Mouse (Mus musculus) liver, adult (tissue): ENCODE data around the gene Gm20532.

Experiments used
- GATA4 ChIP-seq: IDR thresholded peaks from 2 replicates; pipeline ENCODE4 v1.6.1; 2014; ENCODE audit warnings: mild to moderate bottlenecking, low read length; ENCODE audit not compliant: insufficient replicate concordance

Gm20532 gene

GRCm38 (mm10) chr2:26637316-26637932 lies 51.0 kb downstream of the Gm20532 start:
- no peak for TF ChIP-seq GATA4

GRCm38 (mm10) chr2:26638039-26638438 lies 51.6 kb downstream of the Gm20532 start:
- TF ChIP-seq GATA4 = no peak

- no peak for TF ChIP-seq GATA4
Measured at GRCm38 (mm10) chr2:26638572-26638971, 52.1 kb downstream of the Gm20532 start.

DNA sequence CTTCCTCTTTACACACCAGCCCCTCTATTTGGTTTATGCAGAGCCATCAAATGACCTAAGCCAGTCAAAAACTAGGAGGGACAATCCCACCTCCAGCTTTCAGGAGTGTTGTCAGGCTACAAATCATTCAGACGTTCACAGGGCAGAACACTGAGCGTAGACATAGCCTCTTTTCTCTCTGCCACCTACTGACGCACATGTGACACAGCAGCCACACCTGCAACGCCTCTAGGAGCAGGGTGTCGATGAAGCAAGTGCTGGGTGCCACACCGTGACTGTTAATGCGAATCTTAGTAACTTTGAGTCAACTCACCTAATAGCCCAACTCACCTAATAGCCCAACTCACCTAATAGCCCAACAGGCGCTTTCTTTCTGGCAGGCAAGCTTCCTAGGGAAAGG lies 52.6 kb downstream of the Gm20532 start:
- TF ChIP-seq GATA4 = no peak

- TF ChIP-seq GATA4 = peak; percentile 30; the same call in 1 of the 2 replicates
Measured at GRCm38 (mm10) chr2:26639838-26640830, 53.7 kb downstream of the Gm20532 start.

DNA sequence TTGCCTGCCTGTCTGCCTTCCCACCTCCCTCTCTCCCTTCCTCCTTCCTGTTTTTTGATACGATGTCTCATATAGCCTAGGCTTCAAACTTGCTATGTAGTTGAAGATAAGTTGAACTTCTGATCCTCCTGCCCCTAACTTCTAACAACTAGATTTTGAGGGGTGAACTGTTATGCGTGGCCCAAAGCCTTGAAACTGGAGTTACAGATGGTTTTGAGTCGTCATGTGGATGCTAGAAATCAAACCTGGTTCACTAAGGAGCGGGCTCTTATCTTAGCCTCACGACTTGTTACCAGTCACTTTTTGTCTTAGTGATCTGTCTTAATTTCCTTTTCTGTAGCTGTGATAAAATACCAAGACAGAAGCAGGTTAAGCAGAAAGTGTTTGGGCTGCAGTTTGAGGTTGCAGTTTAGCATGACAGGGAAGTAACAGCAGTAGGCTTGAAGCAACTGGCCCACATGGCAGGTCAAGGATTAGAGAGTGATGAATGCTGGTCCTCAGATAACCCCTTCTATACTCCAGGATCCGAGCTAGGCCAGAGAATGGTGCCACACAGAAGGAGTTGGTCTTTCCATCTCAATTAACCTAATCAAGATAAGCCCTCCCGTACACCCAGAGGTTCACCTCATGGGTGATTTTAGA lies 54.7 kb downstream of the Gm20532 start:
- no peak for TF ChIP-seq GATA4

DNA sequence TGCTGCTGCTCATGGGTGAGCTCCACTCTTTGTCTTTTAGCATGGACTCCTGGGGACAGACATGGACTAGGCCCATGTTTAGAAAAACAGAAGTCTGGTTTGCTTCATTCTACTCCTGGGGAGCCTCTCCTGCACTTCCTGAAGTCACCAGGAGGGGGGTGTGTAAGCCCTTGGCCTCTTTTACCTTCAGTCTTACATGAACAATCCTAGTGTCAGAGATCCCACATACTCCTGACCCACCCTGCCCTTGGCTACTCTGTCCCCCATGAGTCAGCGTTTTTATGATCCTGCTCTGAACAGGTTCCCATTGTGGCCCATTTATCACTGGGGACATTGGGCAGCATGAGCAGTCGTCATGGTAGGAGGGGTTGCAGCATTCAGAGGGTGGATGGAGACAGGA lies 57.5 kb downstream of the Gm20532 start:
- no peak for TF ChIP-seq GATA4

GRCm38 (mm10) chr2:26646643-26647293 lies 60.3 kb downstream of the Gm20532 start:
- TF ChIP-seq GATA4 = no peak

DNA sequence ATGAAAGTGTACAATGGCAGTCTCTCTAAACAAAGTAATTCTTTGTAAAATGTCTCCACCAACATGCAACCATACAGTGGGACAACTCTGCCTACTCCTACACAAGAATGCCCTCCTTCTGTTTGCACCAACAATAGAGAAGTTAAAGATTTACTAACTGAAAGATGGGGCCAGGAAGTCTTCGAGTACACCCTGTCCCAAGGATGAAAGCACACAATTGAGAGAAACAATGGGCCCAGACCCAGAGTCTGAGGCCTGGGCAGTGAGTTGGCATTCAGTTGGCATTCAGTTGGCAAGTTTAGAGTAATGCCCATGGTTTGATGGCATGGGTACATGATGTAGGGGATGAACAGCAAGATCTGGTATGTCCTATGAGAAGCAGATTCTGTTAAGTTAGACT lies 68.2 kb downstream of the Gm20532 start:
- TF ChIP-seq GATA4 = no peak

DNA sequence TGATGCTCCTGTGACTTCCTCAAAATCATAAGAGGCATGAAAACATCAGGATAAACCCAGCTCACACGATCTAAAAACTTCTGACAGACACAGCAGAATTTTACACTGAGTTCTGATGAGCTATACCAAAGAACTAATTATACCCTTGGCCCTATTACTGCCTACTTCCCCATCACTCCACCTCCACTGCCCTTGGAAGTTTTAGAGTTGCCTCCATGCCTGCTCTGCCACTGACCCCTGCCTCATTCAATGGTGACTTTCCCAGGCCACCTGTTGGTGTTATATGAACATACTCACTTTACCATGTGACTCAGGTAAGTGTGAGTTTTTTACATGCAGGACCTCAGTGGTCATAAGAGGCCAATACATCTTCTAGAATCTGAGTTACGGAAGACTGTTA lies 71.0 kb downstream of the Gm20532 start:
- TF ChIP-seq GATA4 = no peak

- no peak for TF ChIP-seq GATA4
Measured at GRCm38 (mm10) chr2:26661143-26661752, 74.8 kb downstream of the Gm20532 start.

DNA sequence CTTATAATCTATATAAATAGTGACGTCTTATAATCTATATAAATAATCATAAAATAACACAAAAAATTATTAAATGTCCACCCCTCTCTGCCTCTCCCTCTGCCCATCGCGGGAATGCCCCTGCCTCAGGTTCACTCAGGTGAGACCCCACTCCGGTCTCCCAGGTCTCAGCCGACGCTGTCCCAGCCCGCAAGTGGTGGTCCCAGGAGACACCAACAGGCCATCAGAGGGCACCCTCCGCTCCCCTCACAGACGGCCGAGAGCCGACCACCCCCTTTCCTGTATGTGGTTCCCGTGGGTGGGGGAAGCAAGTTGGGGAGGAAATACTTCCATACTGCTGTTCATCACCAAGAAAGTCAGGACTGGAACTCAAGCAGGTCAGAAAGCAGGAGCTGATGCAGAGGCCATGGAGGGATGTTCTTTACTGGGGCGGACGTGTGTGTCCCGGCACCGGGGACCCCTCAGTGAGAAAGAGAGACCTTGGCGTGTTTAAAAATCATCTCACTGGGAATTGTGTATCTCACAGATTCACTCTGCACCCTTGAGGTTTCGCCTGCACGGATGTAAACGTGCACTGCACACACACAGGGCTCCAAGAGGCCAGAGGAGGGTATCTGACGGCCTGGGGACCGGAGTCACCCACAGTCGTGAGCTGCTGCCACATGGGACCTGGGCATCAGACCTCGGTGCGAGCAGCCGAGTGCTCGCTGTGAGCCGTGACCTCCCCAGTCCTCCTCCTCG lies 75.5 kb downstream of the Gm20532 start:
- TF ChIP-seq GATA4 = no peak

DNA sequence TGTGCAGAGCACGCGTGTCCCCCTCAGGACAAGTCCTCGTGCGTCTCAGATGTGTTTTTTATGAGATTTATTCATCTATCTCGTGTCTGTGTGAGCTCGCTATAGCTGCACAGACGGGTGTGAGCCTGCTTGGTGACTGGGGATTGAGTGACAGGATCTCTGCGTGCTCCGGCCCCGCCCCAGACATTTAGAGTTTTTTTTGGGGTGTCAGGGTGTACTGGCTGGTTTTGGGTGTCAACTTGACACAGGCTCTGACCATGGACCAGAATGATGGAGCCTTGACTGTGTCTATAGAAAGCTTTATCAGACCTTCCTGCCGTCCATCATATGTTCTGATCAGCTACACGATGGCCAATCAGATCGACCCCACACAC lies 76.1 kb downstream of the Gm20532 start:
- no peak for TF ChIP-seq GATA4

DNA sequence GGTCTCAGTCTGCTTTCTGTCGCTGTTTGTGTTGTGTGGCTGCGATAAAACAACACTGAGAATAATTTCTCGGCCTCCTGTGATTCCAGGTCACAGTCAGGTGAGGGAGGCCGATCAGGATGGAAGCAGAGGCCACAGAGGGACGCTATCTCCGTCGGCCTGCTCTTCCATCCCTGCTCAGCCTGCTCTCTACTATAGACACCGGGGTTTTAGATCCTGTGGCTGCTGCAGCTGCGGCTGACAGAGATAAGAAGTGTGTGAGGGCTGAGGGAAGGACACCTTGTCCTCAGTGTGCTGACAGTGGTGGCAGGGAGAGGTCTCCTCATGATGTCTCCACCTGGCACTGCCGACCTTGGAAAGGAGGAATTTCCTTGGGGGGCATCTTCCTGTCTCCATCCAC lies 76.7 kb downstream of the Gm20532 start:
- TF ChIP-seq GATA4 = no peak

DNA sequence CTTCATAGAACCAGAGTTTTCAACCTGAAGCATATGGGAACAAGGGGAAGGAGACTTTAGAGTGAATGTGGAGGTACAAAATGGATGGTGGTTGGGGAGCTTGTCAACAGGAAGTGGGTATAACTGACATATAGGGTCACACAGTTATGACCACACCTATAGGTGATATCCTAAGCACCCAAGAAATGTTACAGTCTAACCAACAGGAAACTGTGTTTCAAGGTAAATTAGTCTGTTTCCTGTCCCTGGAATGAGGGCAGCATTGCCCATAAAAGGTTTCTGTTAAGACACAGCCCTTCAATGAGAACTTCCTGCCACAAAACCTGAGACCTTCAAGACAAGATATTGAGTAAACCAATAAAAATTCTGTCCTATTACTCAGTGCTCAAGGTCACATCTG lies 82.3 kb downstream of the Gm20532 start:
- no peak for TF ChIP-seq GATA4

- TF ChIP-seq GATA4 = no peak
Measured at GRCm38 (mm10) chr2:26671182-26671581, 84.7 kb downstream of the Gm20532 start, which contains the start of gene Lcn4. Gene Lcn4 (minus strand): TSS chr2:26671282.
